Mouse (Mus musculus): Measurements from ENCODE around the gene Ap3s2. TPM values are rescaled to one million over a fixed set of nuclear protein-coding genes. Genes with fewer than 3 reads are reported as not detected.
A peak's percentile ranks its signal among the peaks of the same experiment; 100 is the strongest.

Ap3s2 gene
- total RNA-seq (2021) = 10 to 100 TPM; 19.6 to 20.3 TPM
- long read RNA-seq, experiment 1, full-length matches to known transcripts = 39 of 47 reads
- long read RNA-seq, experiment 1, partial matches to known transcripts = 2 of 47 reads
- long read RNA-seq, experiment 1, other reads (novel, unspliced or antisense) = 6 of 47 reads
- long read RNA-seq, experiment 2, full-length matches to known transcripts = 39 of 47 reads
- long read RNA-seq, experiment 2, partial matches to known transcripts = 0 of 47 reads
- long read RNA-seq, experiment 2, other reads (novel, unspliced or antisense) = 8 of 47 reads

GRCm38 (mm10) chr7:79920344-79920983 lies at the start of gene Ap3s2:
TSS of gene Ap3s2 (minus strand) at chr7:79920649.
- DNase-seq = peak; percentile 85 to 89
- intact Hi-C loops (cut with DNase I) = loop anchor here (5.0 kb wide), 2 partner anchors 102 to 162 kb away; partner anchors contain the start of gene Zfp710

DNA sequence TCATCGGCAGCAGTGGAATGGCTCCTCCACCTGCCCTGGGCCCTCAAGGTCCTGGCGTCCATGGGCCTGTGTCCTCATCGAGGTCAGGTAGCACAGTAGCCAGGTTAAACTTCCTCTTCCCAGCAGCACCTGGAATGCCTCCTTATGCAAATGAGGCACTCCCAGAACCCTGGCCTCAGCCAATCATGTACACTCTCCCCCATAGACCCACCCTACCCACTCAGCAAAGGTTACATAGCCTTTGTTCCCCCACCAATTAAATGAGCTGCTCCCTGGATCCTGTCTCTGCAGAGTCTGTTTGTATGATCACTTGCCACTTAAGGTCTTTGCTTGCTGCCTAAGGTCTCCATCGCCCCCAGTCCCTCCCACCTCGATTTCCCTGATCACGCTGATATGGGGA lies 47.9 kb upstream of the Ap3s2 start:
- DNase-seq = no peak
- intact Hi-C loops (cut with DNase I) = no loop called here

- DNase-seq = no peak
- intact Hi-C loops (cut with DNase I) = no loop called here
Observed at GRCm38 (mm10) chr7:79961600-79961999, 41.2 kb upstream of the Ap3s2 start.

GRCm38 (mm10) chr7:79956131-79956530 lies 35.7 kb upstream of the Ap3s2 start:
- no peak for DNase-seq
- intact Hi-C loops (cut with DNase I) = no loop called here

DNA sequence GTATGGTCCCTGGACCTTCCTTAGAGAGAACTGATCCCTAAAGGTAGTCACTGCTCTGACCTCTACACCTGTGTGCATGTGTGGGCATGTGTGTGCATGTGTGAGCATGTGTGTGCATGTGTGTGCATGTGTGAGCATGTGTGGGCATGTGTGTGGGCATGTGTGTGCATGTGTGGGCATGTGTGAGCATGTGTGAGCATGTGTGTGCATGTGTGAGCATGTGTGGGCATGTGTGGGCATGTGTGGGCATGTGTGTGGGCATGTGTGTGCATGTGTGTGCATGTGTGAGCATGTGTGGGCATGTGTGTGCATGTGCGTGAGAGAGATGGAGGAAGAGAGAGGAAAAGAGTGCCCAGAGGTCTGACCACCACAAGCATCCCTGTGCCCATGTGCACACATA lies 34.4 kb upstream of the Ap3s2 start:
- intact Hi-C loops (cut with DNase I) = no loop called here
- DNase-seq = no peak

DNA sequence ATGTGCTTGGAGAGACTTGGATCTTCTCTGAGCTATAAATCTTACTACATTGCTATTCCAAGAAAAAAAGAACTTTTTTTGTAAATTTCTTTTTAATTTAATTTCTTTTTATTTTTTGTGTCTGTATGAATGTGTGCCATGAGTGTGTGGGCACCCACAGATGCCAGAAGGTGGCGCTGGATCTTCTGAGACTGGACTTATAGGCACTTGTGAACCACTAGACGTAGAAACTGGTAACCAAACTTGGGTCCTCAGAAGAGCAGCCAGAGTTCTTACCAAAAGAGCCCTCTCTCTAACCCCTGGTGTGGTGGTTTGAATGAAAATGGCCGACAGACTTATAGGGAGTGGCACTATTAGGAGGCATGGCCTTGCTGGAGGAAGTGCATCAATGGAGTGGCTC lies 30.6 kb upstream of the Ap3s2 start:
- no peak for DNase-seq
- intact Hi-C loops (cut with DNase I) = no loop called here

GRCm38 (mm10) chr7:79950236-79950635 lies 29.8 kb upstream of the Ap3s2 start:
- no peak for DNase-seq

DNA sequence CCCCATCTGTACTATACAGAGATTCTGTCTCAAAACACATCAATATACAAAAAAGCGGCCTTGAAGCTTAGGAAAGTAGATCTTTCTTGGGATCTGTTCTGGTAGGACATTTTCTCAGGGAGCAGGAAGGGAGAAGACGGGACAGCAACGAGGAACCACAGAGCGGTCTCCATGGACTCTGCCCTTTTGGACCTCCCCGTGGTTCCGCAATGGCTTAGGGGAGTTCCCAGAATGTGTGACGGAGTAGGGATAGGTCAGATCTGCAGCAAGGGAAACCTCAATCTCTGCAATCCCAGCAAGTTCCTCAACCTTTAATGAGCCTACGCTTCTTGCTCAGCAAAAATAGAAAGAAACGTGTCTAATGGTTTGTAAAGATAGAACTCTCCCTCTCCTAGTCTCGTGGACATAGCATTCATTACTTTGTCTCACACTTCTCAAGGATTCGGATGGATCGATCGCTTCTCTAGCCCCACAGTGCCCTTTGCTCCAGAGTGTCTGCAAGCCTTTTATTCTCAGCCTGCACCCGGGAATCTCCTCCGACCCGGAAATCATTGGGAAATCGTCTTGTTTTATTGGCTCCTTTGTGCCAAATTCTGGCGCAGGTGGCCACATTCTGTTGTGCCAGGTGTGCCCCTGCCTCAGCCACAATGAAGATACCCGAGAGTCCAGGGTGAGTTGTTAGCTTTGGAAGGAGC lies 15.2 kb upstream of the Ap3s2 start:
- intact Hi-C loops (cut with DNase I) = loop anchor here (5.0 kb wide), 2 partner anchors 87 to 147 kb away; partner anchors contain the start of gene Zfp710
- DNase-seq = peak; percentile 50 to 60

More at GRCm38 (mm10) chr7:79950236-79950635, 29.8 kb upstream of the Ap3s2 start:
- intact Hi-C loops (cut with DNase I) = no loop called here

- DNase-seq = peak; percentile 76 to 77
- intact Hi-C loops (cut with DNase I) = loop anchor here (5.0 kb wide), 2 partner anchors 87 to 147 kb away; partner anchors contain the start of gene Zfp710
Observed at GRCm38 (mm10) chr7:79934862-79935510, 14.5 kb upstream of the Ap3s2 start, which contains the start of gene Arpin. TSS of gene Arpin (minus strand) at chr7:79935359.

DNA sequence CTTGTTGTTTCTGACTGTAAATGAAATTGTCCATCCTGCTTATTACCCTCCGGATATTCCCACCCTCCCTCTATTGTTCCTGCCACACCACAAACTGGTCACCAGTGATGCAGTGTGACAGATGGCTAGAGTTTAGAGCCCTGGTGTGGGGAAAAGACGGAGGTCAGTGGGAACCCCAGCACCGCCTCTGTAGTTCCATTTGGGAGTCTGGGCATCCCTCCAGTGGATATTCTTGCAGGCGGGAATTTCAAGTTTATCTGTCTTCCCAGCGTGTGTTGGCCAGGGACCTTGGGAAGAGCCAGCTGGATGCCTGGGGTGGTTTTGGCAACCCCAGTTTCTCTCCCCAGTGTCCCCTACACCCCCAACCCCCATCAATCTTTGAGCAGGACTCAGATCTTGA lies 14.0 kb upstream of the Ap3s2 start:
- intact Hi-C loops (cut with DNase I) = no loop called here
- DNase-seq = peak; percentile 24 to 58

- no peak for DNase-seq
- intact Hi-C loops (cut with DNase I) = no loop called here
Observed at GRCm38 (mm10) chr7:79928516-79929052, 8.1 kb upstream of the Ap3s2 start.

- intact Hi-C loops (cut with DNase I) = loop anchor here (1.0 kb wide), 1 partner anchor 115 kb away; no protein-coding TSS in a partner anchor
- DNase-seq = peak; percentile 13 to 40
Observed at GRCm38 (mm10) chr7:79914556-79914955, 5.9 kb downstream of the Ap3s2 start.

DNA sequence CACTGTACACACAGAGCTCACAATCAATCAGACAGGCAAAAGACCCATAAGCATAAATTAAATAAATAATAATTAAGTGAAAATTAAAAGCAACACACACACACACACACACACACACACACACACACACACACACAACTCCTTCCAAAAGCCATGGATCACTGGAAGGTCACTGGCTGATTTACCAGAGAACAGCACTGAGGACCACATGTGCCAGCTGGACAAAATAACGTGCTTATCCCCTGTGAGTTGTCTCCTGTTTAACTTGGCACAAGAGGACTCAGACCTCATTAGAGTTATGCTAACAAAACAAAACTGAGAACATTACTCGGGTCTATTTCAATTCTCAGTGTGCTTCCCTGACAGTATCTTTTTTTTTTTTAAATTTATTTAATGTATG lies 13.1 kb downstream of the Ap3s2 start:
- peak; percentile 19 to 40 for DNase-seq
- intact Hi-C loops (cut with DNase I) = no loop called here

- intact Hi-C loops (cut with DNase I) = no loop called here
- no peak for DNase-seq
Observed at GRCm38 (mm10) chr7:79906914-79907313, 13.5 kb downstream of the Ap3s2 start.

DNA sequence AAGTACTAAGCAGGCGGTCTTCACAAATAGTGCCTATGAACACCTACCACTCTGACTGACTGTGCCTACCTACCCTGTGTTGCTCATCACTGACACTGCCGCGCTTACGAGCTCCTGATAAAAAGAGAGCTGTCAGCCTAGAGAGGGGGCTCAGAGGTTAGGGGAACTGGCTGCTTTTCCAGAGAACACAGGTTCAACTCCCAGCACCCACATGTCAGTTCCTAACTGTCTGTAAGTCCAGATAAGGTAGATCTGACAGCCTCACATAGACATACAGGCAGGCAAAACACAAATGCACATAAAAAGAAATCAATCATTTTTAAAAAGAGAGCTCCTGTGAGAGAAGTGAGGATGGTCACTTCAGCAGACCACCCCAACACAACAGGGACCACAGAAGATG lies 15.3 kb downstream of the Ap3s2 start:
- no peak for DNase-seq
- intact Hi-C loops (cut with DNase I) = no loop called here

DNA sequence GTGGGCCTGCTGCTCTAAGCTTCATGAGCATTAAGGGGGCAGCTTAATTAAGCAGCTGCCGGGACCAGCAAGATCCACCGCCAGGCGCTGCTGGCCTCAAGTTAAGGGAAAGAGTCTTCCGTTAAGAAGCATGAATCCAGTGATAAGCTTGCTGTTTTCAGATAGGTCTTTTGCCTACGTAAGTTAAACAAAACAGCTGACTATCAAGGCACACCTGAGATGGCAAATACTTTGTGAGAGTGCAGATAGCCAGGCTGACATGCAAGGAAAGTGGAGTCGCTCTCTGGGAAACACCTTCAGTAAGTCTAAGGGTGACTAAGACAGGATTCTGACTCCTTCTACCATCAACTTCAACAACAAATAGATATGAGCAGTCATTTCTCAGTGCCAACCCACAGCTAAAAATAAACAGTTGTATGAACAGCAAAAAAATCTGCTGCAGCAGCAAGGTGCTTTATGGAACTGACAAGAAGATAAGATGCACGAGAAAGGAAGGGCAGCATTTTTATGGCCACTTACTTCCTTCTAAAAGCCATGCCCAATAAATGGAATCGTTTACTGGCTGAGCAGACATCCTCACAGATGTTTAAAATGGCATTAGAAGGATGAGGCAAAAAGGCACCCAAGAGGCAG lies 17.2 kb downstream of the Ap3s2 start:
- intact Hi-C loops (cut with DNase I) = no loop called here
- DNase-seq = no peak

- intact Hi-C loops (cut with DNase I) = no loop called here
- DNase-seq = no peak
Observed at GRCm38 (mm10) chr7:79900753-79901152, 19.7 kb downstream of the Ap3s2 start.

DNA sequence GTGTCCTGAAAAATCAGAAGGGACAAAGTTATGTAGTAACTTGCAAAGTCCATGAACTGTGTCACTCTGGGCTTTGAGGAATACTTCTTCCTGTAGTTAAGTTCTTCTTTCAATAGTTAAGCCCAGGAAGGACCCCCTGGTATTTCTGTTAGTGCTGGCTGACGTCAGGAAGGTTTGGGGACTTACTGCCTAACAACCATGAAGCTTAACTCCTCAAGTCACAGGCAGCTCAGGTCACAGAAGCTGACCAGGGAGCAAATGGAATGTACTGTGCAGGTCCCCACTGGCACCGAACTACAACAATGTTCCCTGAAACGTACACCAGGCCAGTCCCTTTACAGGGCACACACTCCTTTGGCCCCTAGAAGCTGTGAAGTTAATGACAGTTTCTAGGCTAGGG lies 25.2 kb downstream of the Ap3s2 start:
- intact Hi-C loops (cut with DNase I) = no loop called here
- DNase-seq = no peak

- DNase-seq = no peak
- intact Hi-C loops (cut with DNase I) = no loop called here
Observed at GRCm38 (mm10) chr7:79894790-79895189, 25.7 kb downstream of the Ap3s2 start.
